Mouse (Mus musculus): ENCODE results near the gene Faf1. TPM values are rescaled to one million over a fixed set of nuclear protein-coding genes. Genes with fewer than 3 reads are reported as not detected.
A peak's percentile ranks its signal among the peaks of the same experiment; 100 is the strongest.

Gene Faf1
- total and polyA plus RNA-seq, 2 experiments from 2014 or later: 33.3 to 55.2 TPM

DNA sequence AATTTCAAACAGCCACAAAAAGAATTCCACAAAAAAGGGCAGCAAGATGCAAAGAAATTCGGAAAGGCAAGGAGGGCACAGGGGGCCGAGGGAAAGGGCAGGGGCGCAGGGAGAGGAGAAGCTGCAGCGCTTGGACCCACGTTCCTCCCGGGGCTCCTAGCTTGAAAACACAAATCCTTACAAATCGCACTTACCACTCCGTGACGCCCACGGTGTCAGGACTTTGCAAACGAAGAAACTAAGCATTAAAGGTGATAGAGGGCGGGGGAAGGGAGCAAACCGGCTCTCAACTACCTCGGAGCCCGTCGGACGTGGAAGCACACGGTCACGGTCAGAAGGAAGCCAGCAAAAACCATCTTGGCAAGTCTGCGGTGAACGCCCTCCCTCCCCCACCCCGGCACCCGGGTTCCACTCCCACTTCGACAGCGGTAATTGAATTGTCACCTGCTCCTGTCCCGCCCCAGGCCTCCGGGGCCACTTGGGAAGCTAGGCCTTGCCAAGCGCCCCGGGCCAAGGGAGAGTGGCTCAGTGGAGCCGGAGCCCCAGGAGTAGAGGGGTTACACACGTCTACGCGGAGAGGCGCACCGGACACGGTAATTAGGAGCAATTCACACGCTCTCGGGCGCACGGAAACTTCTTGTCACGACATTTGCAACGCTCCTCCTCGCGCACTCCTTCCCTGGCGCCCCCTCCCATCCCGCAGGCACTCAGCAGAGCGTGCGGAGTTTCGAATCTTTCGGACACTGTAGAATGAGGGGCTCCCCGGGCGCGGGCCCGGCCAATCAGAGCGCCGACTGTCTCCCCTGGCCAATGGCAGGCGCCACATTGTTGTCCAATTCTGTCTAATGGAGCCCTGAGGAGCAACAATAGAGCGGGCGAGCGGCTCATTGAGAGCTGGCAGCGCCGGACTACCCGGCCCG lies 301.0 kb downstream of the Faf1 start, which contains the start of gene Dmrta2:
Gene Dmrta2, plus strand, starts transcription at position 906 of the 920 bp plus-strand sequence.
- peak within 1 kb of the TSS; percentile 45; the same call in 1 of the 2 replicates for H3K27ac ChIP-seq (ENCODE audit: low read depth, low read length)
- peaks cover 4% of the 10 kb centered on the region; the same call in 1 of the 2 replicates for H3K9me3 ChIP-seq (ENCODE audit: low read length)
- TF ChIP-seq CTCF (IDR thresholded peaks at IDR 0.05; ENCODE audit: low read depth): no peak

DNA sequence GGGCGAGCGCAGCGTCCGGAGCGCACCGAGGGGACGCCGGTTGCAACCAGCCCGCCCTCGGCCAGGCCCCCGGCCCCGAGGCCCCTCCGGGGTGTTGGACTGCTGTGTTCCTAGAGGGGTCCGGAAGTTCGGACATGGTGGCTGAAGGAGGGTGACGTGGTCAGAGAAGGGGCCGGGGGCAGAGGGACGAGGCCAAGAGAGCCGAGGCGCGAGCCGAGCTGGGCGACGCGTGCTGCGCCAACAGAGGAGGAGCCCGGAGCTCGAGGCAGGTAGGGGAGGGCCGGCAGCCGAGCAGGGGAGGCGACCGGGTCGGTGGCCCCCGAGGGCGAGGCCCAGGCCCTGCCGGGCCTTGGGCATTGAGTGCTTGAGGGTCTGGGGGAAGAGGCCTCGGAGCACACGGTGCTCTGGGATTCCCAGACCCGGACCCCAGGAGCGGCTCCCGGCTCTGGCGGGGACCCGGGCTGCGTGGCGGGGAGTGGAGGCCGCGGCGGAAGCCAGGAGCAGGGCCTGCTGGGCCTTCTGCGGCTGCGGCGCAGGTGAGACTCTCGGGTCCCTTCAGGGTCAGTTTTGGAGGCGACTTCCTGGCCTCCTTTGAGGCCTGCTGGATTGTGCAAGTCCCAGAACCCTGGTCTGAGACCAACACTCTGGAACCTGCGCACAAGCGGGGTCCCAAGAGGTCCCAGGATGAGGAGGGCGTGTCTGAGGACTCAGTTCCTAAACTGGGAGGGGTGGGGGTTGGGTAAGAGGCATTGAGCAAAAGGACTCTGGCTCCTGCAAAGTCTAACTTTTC lies 301.9 kb downstream of the Faf1 start:
- no peak; the same call in 1 of the 2 replicates for ATAC-seq
- DNase-seq: peak; percentile 17
- H3K4me2 ChIP-seq (ENCODE audit: low read depth): peak overlapping the region; percentile 60
- peak overlapping the region; percentile 49 for H3K9ac ChIP-seq
- no peaks in the 10 kb centered on the region for H3K36me3 ChIP-seq (ENCODE audit: insufficient read depth)
- peak overlapping the region; percentile 39 for H3K4me3 ChIP-seq (ENCODE audit: low read depth, low read length)
- peaks cover 4% of the 10 kb centered on the region; the same call in 1 of the 2 replicates for H3K9me3 ChIP-seq (ENCODE audit: low read length)
- H3K27ac ChIP-seq (ENCODE audit: low read depth, low read length): peak overlapping the region; percentile 45; the same call in 1 of the 2 replicates
- H3K4me1 ChIP-seq (ENCODE audit: insufficient read depth): peaks cover 4% of the 10 kb centered on the region
- no peak for TF ChIP-seq CTCF (IDR thresholded peaks at IDR 0.05; ENCODE audit: low read depth)
- H3K27me3 ChIP-seq (ENCODE audit: insufficient read depth, low read length): peaks cover 62% of the 10 kb centered on the region
- WGBS: under 1% methylated on average over 54 of the region's 56 CpGs

More for the DNA sequence above, 301.0 kb downstream of the Faf1 start, which contains the start of gene Dmrta2:
- peak; percentile 73 for ATAC-seq
- peak within 1 kb of the TSS; percentile 49 for H3K9ac ChIP-seq
- peak within 1 kb of the TSS; percentile 39 for H3K4me3 ChIP-seq (ENCODE audit: low read depth, low read length)
- peak within 1 kb of the TSS; percentile 60 for H3K4me2 ChIP-seq (ENCODE audit: low read depth)
- H3K27me3 ChIP-seq (ENCODE audit: insufficient read depth, low read length): peaks cover 64% of the 10 kb centered on the region
- DNase-seq: peak; percentile 78
- WGBS: under 1% methylated on average over 64 of the region's 64 CpGs
- H3K4me1 ChIP-seq (ENCODE audit: insufficient read depth): peaks cover 4% of the 10 kb centered on the region
- H3K36me3 ChIP-seq (ENCODE audit: insufficient read depth): no peaks in the 10 kb centered on the region

DNA sequence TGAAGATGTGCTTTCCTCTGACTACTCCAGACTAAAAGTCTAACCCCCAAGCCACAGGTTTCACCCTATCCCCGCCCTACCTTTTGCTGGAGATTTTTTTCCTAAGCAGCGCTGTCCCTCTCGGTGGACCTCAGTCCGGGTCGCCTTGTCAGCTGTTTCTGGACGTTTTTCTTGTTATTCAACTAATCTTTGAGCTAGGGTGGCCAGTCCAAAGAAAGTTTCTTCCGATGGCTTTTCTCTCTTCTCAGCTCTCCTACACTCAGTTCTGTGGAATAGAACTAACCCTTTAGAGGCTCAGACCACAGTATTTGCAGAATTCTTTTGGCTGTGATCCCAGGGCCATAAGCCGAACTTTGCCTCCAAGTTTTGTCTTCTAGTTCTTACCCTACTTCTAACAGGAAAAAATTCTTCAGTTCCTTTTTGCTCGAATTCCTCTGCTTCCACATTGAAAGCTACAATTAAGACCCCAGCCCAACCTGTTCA lies 302.5 kb downstream of the Faf1 start:
- H3K27ac ChIP-seq (ENCODE audit: low read depth, low read length): no peak overlapping the region
- WGBS: 2% methylated on average over 9 of the region's 9 CpGs
- peaks cover 4% of the 10 kb centered on the region; the same call in 1 of the 2 replicates for H3K9me3 ChIP-seq (ENCODE audit: low read length)
- peaks cover 56% of the 10 kb centered on the region for H3K27me3 ChIP-seq (ENCODE audit: insufficient read depth, low read length)
- H3K36me3 ChIP-seq (ENCODE audit: insufficient read depth): no peaks in the 10 kb centered on the region
- peak overlapping the region; percentile 60 for H3K4me2 ChIP-seq (ENCODE audit: low read depth)
- H3K4me3 ChIP-seq (ENCODE audit: low read depth, low read length): peak overlapping the region; percentile 39
- no peak overlapping the region for H3K9ac ChIP-seq
- ATAC-seq: no peak
- DNase-seq: peak; percentile 26
- no peak for TF ChIP-seq CTCF (IDR thresholded peaks at IDR 0.05; ENCODE audit: low read depth)
- peaks cover 4% of the 10 kb centered on the region for H3K4me1 ChIP-seq (ENCODE audit: insufficient read depth)

DNA sequence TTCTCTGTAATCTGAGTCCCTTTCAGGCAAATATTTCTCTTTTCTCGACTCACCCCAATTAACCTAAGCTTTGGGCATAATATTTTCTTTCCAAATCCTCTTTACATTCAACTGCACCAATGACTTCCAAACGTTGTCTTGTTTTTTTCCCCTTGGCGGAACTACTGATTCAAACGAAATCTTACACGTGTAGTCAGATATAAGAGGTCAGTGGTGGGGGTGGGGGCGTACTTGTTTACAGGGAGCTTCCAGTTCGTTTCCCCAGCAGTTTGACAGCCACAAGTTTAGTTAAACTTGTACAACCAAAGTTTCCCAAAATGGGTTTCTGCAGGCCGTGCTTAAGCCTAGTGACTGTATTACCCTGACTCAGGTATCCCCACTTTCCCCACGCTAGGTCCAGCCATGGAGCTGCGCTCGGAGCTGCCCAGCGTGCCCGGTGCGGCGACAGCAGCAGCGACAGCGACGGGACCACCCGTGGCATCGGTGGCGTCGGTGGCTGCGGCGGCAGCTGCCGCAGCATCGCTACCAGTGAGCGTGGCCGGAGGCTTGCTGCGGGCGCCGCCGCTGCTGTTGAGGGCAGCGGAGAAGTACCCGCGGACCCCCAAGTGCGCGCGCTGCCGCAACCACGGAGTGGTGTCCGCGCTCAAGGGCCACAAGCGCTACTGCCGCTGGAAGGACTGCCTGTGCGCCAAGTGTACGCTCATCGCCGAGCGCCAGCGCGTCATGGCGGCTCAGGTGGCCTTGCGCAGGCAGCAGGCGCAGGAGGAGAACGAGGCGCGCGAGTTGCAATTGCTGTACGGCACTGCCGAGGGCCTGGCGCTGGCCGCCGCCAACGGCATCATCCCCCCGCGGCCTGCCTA lies 303.3 kb downstream of the Faf1 start:
- peak overlapping the region; percentile 60 for H3K4me2 ChIP-seq (ENCODE audit: low read depth)
- H3K27me3 ChIP-seq (ENCODE audit: insufficient read depth, low read length): peaks cover 51% of the 10 kb centered on the region
- DNase-seq (peak; percentile 45), ATAC-seq (no peak)
- WGBS: 2% methylated on average over 66 of the region's 66 CpGs
- H3K4me3 ChIP-seq (ENCODE audit: low read depth, low read length): peak overlapping the region; percentile 39
- TF ChIP-seq CTCF (IDR thresholded peaks at IDR 0.05; ENCODE audit: low read depth): no peak
- H3K36me3 ChIP-seq (ENCODE audit: insufficient read depth): no peaks in the 10 kb centered on the region
- H3K27ac ChIP-seq (ENCODE audit: low read depth, low read length): 0 out of 2 replicates have a peak overlapping the region, but pooled peaks have one; percentile 21
- peak overlapping the region; percentile 28; the same call in 1 of the 2 replicates for H3K9ac ChIP-seq
- peaks cover 4% of the 10 kb centered on the region; the same call in 1 of the 2 replicates for H3K9me3 ChIP-seq (ENCODE audit: low read length)
- H3K4me1 ChIP-seq (ENCODE audit: insufficient read depth): peaks cover 2% of the 10 kb centered on the region

DNA sequence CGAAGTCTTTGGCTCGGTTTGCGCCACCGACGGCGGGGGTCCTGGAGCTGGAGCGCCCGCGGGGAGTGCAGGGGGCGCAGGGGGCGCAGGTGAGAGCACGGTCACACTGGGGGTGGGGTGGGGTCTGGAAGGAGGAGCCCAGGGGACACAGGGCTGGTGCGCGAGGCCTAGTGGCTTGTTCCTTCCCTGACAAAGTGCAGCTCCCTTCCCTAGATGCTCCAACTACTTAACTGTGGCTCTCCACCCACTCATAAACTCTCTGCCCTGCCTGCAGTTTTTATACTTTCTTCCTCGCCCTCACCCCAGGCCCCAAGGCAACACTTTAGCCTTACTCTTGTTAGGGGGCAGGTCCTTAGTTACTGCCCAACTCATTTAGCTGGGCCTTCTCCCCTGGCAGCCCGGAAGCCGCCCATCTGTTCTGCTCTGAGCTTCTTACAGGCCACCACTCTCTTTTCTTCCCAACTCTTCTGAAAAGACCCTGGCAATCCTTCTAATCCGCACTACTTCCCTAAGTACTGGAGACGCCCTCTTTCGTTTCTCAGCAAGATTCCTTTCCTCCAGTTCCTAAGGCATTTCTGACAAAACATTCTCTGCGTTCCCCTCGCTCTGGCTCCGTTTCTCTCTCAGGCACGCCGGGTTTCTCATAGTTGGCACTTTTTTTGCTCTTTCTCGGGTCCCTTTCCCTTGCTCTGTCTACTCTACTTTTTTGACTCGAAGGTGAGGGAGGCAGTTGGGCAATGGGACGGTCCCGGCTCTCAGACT lies 304.1 kb downstream of the Faf1 start:
- Histone ChIP-seq H3K9me3 (ENCODE audit: low read length) (peaks cover 3% of the 10 kb centered on the region; the same call in 1 of the 2 replicates), H3K36me3 (ENCODE audit: insufficient read depth) (no peaks in the 10 kb centered on the region), H3K4me3 (ENCODE audit: low read depth, low read length) (peak overlapping the region; percentile 39), H3K4me2 (ENCODE audit: low read depth) (peak overlapping the region; percentile 60), H3K9ac (peak overlapping the region; percentile 28; the same call in 1 of the 2 replicates), H3K27ac (ENCODE audit: low read depth, low read length) (0 out of 2 replicates have a peak overlapping the region, but pooled peaks have one; percentile 21), H3K4me1 (ENCODE audit: insufficient read depth) (no peaks in the 10 kb centered on the region), H3K27me3 (ENCODE audit: insufficient read depth, low read length) (peaks cover 50% of the 10 kb centered on the region)
- 6% methylated on average over 29 of the region's 29 CpGs for WGBS
- no peak for ATAC-seq
- DNase-seq: peak; percentile 59
- TF ChIP-seq CTCF (IDR thresholded peaks at IDR 0.05; ENCODE audit: low read depth): no peak

All from forebrain, postnatal 0 days (tissue).